In genomic region chr1:89317897-89318296, GRCm38 (mm10) we compare ENCODE assay signal across 24 mouse cellular contexts.
"Had no signal": no experiment of that assay in that cellular context is flagged by ENCODE, and none has a peak within 500 bp of the region (broad histone marks: within the 10 kb centered on the region; RNA-seq: fewer than 3 reads in every experiment).

No protein-coding gene starts in this region.

- H3K27ac ChIP-seq: heart, adult 2 months; heart, embryonic 10.5 days; hindbrain, embryonic 10.5 days; hindbrain, embryonic 12.5 days; hindbrain, embryonic 14.5 days; limb, embryonic 13.5 days; limb, embryonic 15.5 days; liver, embryonic 12.5 days; liver, embryonic 14.5 days had no signal

- H3K4me2 ChIP-seq: heart, embryonic 12.5 days; hindbrain, embryonic 12.5 days; hindbrain, embryonic 14.5 days; limb, embryonic 13.5 days; limb, embryonic 15.5 days; liver, embryonic 12.5 days had no signal

- H3K27me3 ChIP-seq: heart, embryonic 12.5 days; hindbrain, embryonic 12.5 days; limb, embryonic 13.5 days; limb, embryonic 15.5 days had no signal

- H3K36me3 ChIP-seq: heart, embryonic 10.5 days; heart, embryonic 12.5 days; hindbrain, embryonic 10.5 days; hindbrain, embryonic 12.5 days; limb, embryonic 13.5 days; limb, embryonic 15.5 days; liver, embryonic 12.5 days had no signal

- H3K4me3 ChIP-seq: heart, adult 2 months; heart, embryonic 10.5 days; heart, embryonic 12.5 days; hindbrain, embryonic 10.5 days; hindbrain, embryonic 12.5 days; limb, embryonic 13.5 days; limb, embryonic 15.5 days; liver, embryonic 12.5 days had no signal

- DNase-seq: gastrocnemius, postnatal 14 days; gastrocnemius, postnatal 36 days; heart, adult 2 months; heart, postnatal 10 days; heart, postnatal 4 days; kidney, adult 18-20 months; kidney, adult 8-10 months; kidney, postnatal 10 days; kidney, postnatal 25 days; layer of hippocampus, adult 9-11 months; layer of hippocampus, postnatal 36 days; left cerebral cortex, postnatal 4 days had no signal

- H3K9me3 ChIP-seq: heart, embryonic 10.5 days; heart, embryonic 12.5 days; hindbrain, embryonic 10.5 days; hindbrain, embryonic 12.5 days; limb, embryonic 13.5 days; limb, embryonic 15.5 days; liver, embryonic 12.5 days had no signal

- H3K9ac ChIP-seq: heart, embryonic 12.5 days; hindbrain, embryonic 12.5 days; hindbrain, embryonic 14.5 days; limb, embryonic 13.5 days; limb, embryonic 15.5 days; liver, embryonic 12.5 days; liver, embryonic 14.5 days had no signal

- ATAC-seq: hindbrain, embryonic 16.5 days; inflammation-experienced regulatory T-cells, adult 6 months; intestine, postnatal 0 days; liver, embryonic 12.5 days had no signal

- H3K4me1 ChIP-seq: heart, embryonic 10.5 days; heart, embryonic 12.5 days; hindbrain, embryonic 12.5 days; limb, embryonic 13.5 days; limb, embryonic 15.5 days; liver, embryonic 12.5 days had no signal
